Mouse (Mus musculus) E14TG2a.4 (cell line): Measurements from ENCODE around the gene Gnaz.

Source experiments
- CTCF ChIP-seq: conservative IDR thresholded peaks from 2 replicates; pipeline ENCODE4 v1.5.1; 2014; ENCODE audit warnings: low read length
- NANOG ChIP-seq: IDR thresholded peaks from 2 replicates; pipeline ENCODE4 v1.6.1; 2014; ENCODE audit warnings: borderline replicate concordance, low read length, mixed read lengths
- POU5F1 ChIP-seq: IDR thresholded peaks from 2 replicates; pipeline ENCODE4 v1.6.1; 2014; ENCODE audit warnings: low read length, borderline replicate concordance

- TF ChIP-seq POU5F1 (no peak), CTCF (no peak), NANOG (no peak)
Observed at GRCm38 (mm10) chr10:74966850-74967451, at the start of gene Gnaz.
